Mouse (Mus musculus): ENCODE results near the gene Insig1.

Insig1 gene

DNA sequence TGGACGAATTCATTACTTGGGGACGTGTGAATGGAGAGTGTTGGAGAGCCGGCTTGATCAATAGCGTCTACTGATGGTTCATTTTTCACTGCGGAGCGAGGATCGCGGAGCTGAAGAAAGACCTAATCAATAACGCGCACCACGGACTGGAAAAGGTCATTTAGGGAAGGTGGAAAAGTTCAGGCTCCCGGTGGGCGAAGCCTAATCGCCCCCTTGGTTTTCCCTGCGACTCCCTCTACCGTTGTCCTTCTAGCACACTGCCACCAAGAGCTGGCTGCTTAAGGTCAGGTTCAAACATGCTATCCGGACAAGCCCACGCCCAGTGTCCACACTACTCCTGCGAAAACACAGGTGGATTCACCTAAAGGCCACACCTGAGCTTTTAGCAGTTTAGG, 47.4 kb downstream of the Insig1 start:
- no peak for DNase-seq (ENCODE audit: low spot score in 2 of 2)

DNA sequence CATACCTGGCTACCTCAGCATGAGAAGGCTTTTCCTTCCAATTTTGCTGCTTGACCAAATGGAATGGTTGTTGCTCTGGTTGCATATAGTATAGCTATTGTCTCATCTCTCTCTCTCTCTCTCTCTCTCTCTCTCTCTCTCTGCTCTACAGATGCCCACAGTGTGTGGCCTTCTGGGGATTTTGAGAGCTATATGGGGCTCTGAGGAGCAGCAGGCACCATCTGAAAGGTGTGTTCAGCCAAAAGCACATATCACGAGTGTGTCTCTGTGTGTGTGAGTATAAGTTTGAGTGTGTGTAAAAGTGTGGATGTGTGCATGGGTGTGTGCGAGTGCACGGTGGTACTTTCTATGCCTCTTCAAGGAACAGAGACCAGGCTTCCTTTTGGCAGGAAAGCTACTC, 48.4 kb downstream of the Insig1 start:
- DNase-seq (ENCODE audit: low spot score in 2 of 2): no peak

DNA sequence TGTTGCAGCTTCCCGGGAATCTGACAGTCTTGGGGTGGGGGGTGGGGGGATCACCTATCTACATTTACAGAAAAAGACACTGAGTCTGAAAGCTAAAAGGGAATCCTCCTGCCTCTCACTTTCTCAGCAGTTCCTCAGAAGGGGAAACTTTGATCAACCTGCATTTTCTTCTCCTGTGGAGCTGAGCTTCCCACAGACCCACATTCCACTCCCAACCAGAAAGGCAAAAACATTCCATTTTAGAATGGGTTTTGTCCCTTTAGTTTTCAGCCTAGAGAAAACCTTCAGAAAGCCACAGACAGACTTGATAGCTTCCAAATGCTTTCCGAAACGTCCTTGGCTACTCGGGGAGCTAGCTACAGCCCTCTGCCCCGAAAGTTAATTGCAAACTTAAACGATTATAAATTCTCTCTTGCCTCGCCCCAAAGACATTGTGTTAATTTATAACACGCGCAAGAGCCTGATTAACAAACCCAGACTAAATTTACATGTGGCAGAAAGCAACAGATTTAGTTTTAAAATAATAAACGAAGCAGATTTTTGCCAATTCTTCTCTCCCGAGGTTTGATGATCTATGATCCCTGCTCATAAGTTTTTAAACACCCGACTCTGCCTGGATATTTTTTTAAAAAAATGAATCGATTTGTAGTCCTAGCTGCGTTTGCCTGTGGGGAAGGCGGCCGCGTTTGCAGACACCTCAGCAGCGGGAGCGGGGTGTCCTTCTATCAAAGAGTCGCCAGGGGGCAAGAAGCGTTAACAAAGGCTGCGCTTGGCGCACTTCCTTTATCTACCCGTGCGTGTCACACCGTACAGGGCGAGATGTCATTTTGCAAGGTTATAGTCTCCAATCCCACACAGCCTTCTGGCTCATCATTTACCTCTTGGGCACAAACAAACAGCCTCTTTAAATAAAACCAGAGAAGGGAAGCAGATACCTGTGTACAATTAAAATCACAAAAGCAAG, 51.6 kb downstream of the Insig1 start:
- DNase-seq (ENCODE audit: low spot score in 2 of 2): no peak

DNA sequence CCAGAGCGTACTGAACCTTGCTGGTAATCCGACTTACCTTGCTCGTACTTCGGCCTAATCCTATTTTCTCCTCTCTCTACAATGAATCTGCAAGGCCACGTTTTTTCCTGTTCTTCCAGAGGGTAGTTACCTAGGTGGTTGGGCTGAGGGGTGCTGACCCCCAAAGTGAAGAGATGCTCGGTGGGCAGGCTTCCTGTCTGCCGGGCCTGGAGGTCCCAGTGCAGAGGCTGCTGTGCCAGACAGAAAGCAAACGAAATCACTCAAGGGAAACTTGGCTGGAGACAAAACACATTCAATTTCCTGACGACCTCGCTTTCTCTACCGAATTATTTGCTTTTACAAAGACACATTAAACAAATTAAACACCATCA, 52.3 kb downstream of the Insig1 start:
- no peak for DNase-seq (ENCODE audit: low spot score in 2 of 2)

DNA sequence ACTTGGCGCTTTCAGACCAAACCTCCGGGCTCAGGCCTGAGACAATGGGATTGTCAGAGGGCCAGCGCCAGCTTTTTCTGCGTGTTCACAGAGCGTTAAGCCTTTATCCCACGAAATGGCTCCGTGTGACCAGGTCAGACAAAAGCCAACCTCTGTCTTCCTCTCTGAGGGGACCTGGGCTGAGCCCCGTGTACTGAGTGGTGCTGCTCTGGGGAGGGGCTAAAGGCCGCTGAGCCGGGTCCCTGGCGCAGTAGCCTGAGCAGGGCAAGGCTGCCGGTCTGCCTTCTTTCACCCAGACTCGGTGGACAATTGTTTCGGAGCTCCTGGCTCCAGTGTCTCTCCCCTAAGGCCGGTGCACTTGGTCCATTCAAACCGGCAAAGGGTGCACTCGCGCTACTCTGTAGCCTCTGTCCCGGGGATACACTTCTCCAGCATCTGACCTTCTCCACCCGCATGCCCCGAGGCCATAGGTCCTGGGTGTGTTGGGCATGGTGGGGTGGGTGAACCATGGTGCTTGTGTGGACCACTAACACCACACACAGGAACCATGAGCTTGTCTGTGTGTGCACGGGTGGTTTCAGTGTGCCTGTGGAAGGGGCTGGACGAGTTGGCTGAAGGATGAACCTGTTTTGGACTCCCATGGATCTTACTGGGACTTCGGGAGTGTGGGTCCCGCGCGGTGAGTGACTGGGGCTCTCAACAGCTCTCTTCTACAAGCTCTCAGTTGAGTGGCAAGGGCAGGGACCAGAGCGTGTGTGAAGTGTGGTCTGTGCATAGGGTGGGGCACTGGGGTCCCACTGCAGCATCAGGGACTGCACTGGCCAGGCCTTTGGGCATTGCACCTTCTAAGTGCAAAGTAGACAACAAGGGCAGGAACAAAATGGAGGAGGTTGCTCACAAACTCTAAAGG, 53.4 kb downstream of the Insig1 start:
- no peak for DNase-seq (ENCODE audit: low spot score in 2 of 2)
